Mouse (Mus musculus) c-Kit-positive CD71-positive TER-119-positive erythroid progenitor cells, embryonic 14.5 days (primary cell): ENCODE results near the gene Chdh.

Source experiments
- DNase-seq: peaks from one replicate; pipeline ENCODE4 v3.0.0-alpha.2; 2013; ENCODE audit warnings: low spot score

Gene Chdh

GRCm38 (mm10) chr14:30014487-30014886 lies 5.7 kb downstream of the Chdh start:
- DNase-seq = no peak

DNA sequence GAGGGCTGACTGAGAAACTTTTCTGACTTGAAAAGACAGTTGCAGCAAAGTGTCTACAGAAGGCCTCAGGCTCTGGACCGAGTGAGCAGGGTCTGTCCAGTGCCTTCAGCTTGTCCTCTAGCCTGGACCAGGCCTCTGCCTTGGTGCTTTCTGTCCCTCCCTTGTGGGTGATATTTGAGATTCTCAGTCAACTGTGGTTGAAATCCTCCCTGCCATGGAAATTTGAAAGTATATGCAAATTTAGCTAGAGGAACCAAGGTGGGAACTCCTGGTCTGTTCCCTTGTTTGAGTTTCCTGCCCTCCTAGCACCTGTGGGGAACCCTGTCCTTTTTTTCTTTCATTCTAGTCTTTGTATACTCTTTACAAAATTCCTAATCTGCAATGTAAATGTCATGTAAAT lies 6.2 kb downstream of the Chdh start:
- DNase-seq = no peak

GRCm38 (mm10) chr14:30016666-30017065 lies 7.8 kb downstream of the Chdh start:
- no peak for DNase-seq

GRCm38 (mm10) chr14:30017794-30018462 lies 9.1 kb downstream of the Chdh start:
- DNase-seq = no peak

DNA sequence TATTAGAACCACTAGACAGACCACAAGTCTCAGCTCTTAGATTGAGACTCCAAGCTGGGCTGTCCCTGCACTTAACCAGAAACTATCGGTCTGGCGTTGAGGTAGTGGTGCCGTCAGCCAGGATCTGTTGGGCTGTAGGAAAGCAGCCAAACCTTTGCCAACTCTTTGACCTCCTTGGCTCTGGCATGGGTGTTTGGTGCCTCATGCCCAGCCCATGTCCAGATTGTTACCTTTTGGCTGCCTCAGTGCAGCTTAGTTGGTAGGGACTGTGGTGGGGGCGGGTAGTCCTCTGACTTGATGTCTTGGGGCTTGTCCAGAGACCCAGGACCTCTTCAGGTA lies 9.6 kb downstream of the Chdh start:
- DNase-seq = no peak

GRCm38 (mm10) chr14:30018846-30019245 lies 10.0 kb downstream of the Chdh start:
- no peak for DNase-seq

- no peak for DNase-seq
Measured at GRCm38 (mm10) chr14:30019375-30019774, 10.6 kb downstream of the Chdh start.

GRCm38 (mm10) chr14:30019792-30020575 lies 11.2 kb downstream of the Chdh start:
- no peak for DNase-seq

DNA sequence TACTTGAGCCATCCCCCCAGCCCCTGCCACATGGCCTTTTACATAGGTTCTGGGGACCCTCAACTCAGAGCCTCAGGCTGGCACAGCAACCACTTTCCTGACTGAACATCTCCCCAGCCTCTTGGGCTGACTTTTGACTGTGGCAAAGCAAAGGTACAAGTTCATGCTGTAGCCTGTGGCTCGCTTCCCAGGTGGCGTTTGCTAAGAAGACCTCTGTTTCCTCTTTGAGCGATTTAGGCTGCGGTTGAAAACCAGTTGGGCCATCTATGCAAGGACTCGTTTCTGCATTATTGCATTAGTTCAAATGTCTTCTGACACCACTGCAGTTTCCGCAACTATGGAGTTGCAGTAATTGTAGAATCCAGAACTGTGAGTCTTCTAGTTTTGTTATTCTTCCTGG lies 13.6 kb downstream of the Chdh start:
- DNase-seq = no peak

DNA sequence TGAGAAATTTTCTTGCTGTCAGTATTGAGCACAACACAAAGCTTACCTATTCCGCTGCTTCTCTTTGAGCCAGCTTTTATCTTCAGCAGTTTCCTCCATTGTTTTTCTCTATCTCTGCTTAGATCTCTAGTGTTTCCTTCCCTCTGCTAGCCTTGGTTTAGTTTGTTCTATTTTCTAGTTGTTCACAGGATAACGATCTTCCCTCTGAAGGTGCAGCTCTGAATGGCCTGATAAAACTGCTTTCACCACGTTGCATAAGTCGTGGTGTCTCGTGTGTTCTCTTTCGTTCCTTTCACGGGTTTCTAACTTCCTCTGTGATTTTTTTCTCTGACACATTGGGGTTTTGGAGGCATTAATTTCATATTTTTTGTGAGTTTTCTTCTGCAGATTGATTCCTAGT lies 15.6 kb downstream of the Chdh start:
- DNase-seq = no peak

GRCm38 (mm10) chr14:30027378-30027777 lies 18.6 kb downstream of the Chdh start:
- DNase-seq = peak; percentile 15

DNA sequence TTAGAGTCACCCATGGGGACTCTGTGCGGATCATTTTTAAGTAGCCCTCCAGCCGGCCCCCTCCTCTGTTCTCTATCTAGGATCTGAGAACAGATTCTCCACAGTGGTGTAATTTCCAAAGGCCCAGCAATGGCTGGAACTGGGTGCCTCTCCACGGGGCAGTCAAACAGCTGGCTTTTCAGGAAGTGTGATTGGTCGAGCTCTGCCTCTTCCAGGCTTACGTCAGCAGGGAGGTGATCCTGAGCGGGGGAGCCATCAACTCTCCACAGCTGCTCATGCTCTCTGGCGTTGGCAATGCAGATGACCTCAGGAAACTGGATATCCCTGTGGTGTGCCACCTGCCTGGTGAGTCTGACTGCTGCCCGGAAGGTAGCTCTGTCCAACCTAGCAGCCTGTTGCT lies 24.6 kb downstream of the Chdh start:
- DNase-seq = no peak

DNA sequence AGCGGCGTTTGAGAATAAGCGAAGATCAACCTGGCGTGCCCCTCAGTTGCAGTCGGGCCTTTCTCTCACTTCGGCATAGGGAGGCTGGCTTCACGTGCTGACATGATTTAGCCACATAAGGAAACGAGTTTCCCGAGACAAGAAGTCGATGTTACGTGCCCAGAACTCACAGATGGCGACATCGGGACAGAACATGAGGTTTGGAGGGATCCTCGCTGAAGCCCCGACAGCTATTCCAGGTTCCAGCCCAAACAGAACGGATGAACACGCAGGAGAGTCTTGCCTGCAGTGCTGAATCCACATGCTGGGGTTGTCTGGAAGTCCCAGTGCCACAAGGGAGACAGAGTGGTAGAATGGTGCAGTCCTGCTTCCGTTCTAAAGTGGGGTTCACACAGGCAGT lies 29.6 kb downstream of the Chdh start:
- DNase-seq = no peak

DNA sequence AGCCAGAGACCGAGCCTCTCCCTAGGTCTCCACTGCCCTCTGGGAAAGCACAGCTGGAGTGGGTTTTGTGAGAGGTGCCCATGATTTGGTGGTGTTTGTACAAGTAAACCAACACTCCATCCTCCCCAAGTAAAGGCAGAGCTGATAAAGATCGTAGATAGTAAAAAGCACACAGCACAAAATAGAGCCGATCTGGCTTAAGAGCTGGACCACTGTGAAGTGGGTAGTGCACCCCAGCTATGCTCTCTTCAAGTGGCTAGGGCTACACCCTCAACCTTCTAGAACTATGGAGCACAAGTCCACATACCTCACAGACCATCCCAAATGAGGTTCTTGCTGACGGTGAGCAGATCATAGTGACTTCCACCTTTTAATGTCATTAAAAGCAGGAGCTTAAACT lies 30.6 kb downstream of the Chdh start:
- DNase-seq = no peak

DNA sequence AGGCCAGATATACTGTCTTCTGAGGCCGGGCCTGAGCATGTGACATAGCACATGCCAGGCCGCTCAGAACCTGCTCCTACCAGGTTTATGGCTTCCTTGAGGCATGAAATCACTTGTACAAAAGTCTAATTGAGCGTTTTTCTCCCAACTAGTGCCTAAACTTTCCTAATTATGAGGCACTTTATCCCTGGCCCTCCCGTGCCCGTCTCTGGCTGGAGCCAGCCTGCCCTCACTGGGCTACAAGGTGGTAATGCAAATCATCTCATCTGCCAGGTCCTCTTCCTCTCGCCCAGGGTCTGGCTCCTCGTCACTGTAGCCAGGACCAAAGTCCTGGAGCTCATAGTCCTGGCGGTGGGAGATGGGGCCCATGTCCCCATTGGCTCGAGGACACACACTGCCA lies 33.0 kb downstream of the Chdh start:
- DNase-seq = no peak

GRCm38 (mm10) chr14:30043356-30043940 lies 34.6 kb downstream of the Chdh start:
- no peak for DNase-seq

- DNase-seq = no peak
Measured at GRCm38 (mm10) chr14:30045239-30045638, 36.4 kb downstream of the Chdh start.

GRCm38 (mm10) chr14:30045704-30046220 lies 36.9 kb downstream of the Chdh start:
- no peak for DNase-seq

DNA sequence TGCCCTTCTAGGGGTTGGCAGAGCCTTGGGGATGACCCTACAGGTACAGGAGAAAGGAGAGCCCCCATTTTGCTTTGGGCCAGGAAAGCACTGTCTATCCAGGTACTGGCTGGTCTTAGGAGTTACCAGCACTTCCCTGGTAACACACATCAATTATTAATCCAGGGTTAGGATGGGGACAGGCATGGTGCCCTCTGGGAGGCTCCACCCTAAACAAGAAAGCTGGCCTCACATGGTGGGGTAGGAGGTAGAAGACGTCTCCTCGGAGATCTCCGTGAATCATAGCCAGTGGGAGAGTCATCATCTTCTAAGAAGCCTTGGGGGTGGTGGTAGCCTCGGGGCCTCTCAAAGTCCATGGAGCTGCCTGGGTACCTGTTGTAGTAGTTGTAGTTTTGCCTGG lies 38.2 kb downstream of the Chdh start:
- DNase-seq = no peak

DNA sequence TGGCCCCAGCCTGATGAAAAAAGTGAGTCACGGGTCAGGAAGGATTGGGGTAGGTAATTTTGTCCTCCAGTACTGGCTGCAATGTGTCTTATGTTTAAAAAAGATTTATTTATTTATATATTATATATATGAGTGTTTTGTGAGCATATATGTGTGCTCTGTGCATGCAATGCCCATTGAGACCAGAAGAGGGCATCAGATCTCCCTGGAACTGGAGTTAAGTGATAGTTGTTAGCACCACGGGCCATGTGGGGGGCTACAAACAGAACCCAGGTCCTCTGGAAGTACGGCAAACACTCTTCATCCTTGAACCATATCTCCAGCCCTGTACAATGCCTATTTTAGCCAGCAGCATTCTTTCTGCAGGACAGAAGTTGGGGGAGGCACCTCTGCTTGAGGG lies 39.2 kb downstream of the Chdh start:
- DNase-seq = no peak

DNA sequence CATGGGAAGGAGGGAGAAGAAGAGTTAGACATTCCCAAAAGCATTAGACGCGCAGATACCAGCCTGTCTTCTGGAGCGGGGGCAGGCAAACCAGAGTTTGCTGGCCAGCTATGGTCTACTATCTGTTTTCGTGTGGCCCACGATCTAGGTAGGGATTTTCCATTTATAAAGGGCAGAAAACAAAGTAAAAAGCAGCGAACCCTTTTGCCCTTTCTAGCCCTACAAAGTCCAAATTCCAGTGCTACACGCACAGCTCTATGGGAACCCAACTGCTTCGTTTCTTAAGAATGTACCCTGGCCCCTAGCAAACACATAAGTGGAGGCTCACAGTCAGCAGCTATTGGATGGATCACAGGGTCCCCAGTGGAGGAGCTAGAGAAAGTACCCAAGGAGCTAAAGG lies 41.5 kb downstream of the Chdh start:
- no peak for DNase-seq

DNA sequence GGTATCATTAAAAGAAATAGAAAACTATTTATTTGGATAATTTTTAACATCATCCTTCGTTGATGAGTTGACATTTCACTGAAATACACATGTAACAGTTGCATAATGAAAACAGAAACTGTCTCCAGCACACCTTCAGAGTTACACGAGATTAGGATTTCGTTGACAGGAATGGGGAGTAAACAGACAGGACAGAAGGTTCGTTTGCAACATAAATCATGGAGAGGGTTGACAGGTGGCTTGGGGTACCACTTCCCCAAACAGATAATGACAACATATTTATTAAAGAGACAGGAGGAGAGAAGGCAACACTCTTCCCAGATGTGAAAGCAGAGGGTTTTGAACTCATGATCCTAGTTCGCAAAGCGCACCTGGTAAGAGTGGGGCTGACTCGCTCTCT lies 46.1 kb downstream of the Chdh start:
- DNase-seq = no peak

DNA sequence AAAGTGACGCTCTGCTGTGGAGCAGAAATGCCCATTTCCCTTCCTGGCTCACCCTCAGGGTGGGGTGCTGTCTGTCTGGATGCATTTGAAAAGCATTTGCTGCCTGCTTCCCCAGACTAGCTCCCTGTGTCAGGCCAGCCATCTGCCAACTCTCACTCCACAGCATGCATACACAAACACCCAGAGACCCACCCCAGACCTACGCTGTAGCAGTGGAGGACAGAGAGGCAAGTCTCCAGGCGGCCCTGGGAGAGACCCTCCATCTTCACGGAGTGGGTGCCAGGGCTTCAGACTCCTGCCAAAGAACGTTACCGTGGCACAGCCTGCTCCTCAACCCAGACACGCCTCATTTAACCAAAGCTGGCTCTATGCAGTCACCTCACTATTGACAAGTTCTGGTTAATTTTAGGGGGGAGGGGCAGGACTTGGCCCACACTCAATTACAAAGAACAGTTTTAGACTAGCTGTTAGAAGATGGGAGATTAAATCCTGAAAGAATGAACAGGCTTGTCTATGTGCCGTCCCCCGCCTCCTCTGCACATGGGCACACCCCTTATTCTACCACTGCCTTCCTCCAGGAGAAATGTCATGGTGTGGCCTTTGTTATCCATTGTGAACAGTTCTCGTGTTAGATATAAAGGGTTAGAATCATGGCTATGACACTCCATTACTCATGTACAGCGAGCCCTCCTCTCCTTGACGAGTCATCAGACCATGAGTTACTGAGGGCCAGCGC lies 47.4 kb downstream of the Chdh start:
- no peak for DNase-seq
